Mouse (Mus musculus) heart, embryonic 13.5 days (tissue): ENCODE data around the gene Rdh9. TPM values are rescaled to one million over a fixed set of nuclear protein-coding genes. Genes with fewer than 3 reads are reported as not detected.
"Not testable (repeated sequence)": the region's sequence is repeated elsewhere in the genome, so short reads cannot be mapped to it uniquely, and the experiment has no call there.

Experiments
- ATAC-seq: fragments of 200-750 bp; cut with Nextera tagmentation; 2 replicates; pipeline ENCODE4 v1.8.0; 2017; ENCODE audit warnings: moderate TSS enrichment; ENCODE audit not compliant: insufficient number of reproducible peaks, low FRiP score, low TSS enrichment; ENCODE audit errors: extremely low read depth
- H3K27ac ChIP-seq: fragments of 300-500 bp; sonication (generic); replicated peaks from 2 replicates; pipeline ENCODE4 v1.5.1; 2015; ENCODE audit warnings: moderate library complexity, mild to moderate bottlenecking, inconsistent platforms
- H3K27me3 ChIP-seq: fragments of 300-500 bp; sonication (generic); replicated peaks from 2 replicates; pipeline ENCODE4 v1.6.1; 2015; ENCODE audit warnings: mild to moderate bottlenecking, inconsistent platforms
- H3K36me3 ChIP-seq: fragments of 300-500 bp; sonication (generic); 2 replicates; pipeline ENCODE4 v1.6.1; 2015; ENCODE audit warnings: mild to moderate bottlenecking, inconsistent platforms
- H3K4me1 ChIP-seq: fragments of 300-500 bp; sonication (generic); 2 replicates; pipeline ENCODE4 v1.6.1; 2015; ENCODE audit warnings: inconsistent platforms
- H3K4me2 ChIP-seq: fragments of 300-500 bp; sonication (generic); 2 replicates; pipeline ENCODE4 v1.6.1; 2015; ENCODE audit warnings: inconsistent platforms, mild to moderate bottlenecking, moderate library complexity
- H3K4me3 ChIP-seq: fragments of 300-500 bp; sonication (generic); 2 replicates; pipeline ENCODE4 v1.5.1; 2015; ENCODE audit warnings: moderate library complexity, mild to moderate bottlenecking, inconsistent platforms
- H3K9ac ChIP-seq: fragments of 300-500 bp; sonication (generic); 2 replicates; pipeline ENCODE4 v1.6.1; 2015; ENCODE audit warnings: inconsistent platforms, mild to moderate bottlenecking, moderate library complexity
- H3K9me3 ChIP-seq: fragments of 300-500 bp; sonication (generic); 2 replicates; pipeline ENCODE4 v1.6.1; 2016; ENCODE audit warnings: inconsistent platforms
- WGBS: fragments of 180-500 bp; shearing (Covaris S2); methylation state at CpG from one replicate; pipeline ENCODE4 v1.1.7; 2015; ENCODE audit warnings: mixed read lengths; 5-methylcytosine and 5-hydroxymethylcytosine counted together
- polyA plus RNA-seq: library from polyadenylated mRNA; unstranded; fragments of >200 nt; fragmentation: Nextera tagmentation; extraction: Ambion mirVana; gene quantifications from 2 replicates; pipeline ENCODE4 v1.2.1, GENCODE M21; 2015

The Rdh9 gene
- polyA plus RNA-seq, 1 experiment from 2014 or later, result 0.15 TPM

DNA sequence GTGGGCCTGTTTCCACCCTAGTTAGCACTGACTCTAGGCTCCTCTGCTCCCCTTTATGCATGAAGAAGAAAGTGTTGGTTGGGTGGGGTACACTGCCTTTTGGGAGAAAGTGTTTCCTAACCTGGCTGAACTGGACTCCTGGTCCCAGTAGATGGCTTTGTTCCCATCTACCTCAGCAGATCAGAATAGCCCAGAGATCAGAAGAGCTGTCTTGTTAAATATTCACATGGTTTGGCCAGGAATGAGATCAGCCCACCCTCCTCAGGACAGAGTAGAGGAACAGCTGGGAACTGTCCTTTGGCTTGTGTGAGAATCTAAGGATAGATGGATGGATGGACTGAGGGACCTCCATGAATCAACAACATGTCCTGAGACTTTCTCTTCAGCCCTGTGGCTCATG, 39.7 kb downstream of the Rdh9 start:
- Histone ChIP-seq H3K36me3 (no peaks in the 10 kb centered on the region), H3K9ac (no peak overlapping the region), H3K27ac (no peak overlapping the region), H3K4me3 (no peak overlapping the region), H3K9me3 (peaks cover 12% of the 10 kb centered on the region), H3K27me3 (no peaks in the 10 kb centered on the region), H3K4me1 (no peaks in the 10 kb centered on the region), H3K4me2 (no peak overlapping the region)
- ATAC-seq, result no peak

DNA sequence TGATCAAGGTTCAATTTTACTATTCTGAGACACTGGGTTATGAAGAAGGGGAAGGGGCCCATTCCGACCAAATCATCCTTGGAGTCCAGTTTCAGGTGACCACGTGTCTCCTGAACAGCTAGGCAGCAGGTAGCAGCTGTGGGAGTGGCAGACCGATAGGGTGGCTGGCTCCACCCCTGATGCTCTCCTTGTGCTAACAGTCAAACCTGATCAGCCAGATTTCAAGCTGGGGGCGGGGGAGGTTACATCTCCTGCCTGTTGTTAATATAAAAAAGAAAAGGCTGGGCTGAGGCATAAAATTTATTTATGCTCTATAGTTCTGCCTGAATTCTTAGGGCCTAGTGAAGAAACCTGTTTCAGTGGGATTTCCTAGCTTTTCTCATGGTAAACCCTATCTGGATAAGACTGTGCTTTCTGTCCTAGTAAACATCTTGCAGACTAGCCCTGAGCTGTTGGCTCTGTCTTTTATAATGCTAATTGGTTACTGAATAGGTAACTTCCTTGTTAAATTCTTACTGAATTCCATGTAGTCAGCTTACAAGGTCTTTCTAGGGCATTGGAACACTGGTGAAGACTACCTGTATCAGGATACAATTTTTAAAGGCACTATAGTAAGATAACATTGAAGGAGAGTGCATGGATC, 41.2 kb downstream of the Rdh9 start:
- ATAC-seq, H3K9ac ChIP-seq, H3K36me3 ChIP-seq, H3K4me3 ChIP-seq, H3K27ac ChIP-seq, H3K4me1 ChIP-seq, H3K4me2 ChIP-seq, H3K27me3 ChIP-seq: not testable (repeated sequence)
- H3K9me3 ChIP-seq, result peaks cover 13% of the 10 kb centered on the region
- 62% methylated on average over 4 of the region's 4 CpGs for WGBS

DNA sequence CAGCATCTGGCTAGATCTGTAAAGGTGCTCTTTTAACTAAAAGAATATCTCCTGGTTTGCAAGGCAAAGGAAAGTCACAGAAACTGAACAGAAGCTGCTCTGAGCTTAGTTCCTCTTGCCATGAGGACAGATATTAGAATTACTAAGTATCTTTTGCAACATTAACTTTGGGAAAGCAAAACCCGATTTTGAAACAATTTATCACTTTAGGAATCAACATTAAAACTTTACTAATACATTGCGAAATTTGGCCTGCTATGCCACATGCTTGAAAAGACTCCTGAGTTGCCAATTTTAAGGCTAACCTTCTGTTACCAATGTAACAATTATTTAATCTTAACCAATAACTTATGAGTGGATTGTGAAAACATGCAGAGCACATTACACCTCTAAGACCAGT, 45.6 kb downstream of the Rdh9 start:
- H3K4me2 ChIP-seq, ATAC-seq, H3K27me3 ChIP-seq, H3K27ac ChIP-seq, H3K36me3 ChIP-seq, H3K9ac ChIP-seq, H3K4me1 ChIP-seq, H3K4me3 ChIP-seq: not testable (repeated sequence)
- 74% methylated on average over 2 of the region's 2 CpGs for WGBS
- H3K9me3 ChIP-seq, result peaks cover 13% of the 10 kb centered on the region

DNA sequence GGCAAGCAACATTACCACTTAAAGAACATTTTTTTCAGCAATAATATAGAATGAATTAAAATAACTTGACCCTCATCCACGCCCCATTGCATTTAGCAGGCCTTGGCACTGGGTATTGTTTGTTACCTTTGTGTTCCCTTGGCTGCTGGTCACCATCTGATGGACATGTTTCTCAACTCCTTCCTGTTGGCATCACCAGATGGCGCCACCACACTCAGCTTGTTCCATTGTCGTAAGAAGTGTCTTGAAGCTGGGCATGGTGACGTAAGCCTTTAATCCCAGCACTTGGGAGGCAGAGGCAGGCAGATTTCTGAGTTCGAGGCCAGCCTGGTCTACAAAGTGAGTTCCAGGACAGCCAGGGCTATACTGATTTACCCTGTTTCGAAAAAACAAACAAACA, 49.2 kb downstream of the Rdh9 start:
- no peak overlapping the region for H3K4me3 ChIP-seq
- no peak overlapping the region for H3K9ac ChIP-seq
- H3K27ac ChIP-seq, result no peak overlapping the region
- WGBS, result 74% methylated on average over 6 of the region's 6 CpGs
- no peaks in the 10 kb centered on the region for H3K4me1 ChIP-seq
- no peaks in the 10 kb centered on the region for H3K36me3 ChIP-seq
- peaks cover 4% of the 10 kb centered on the region for H3K9me3 ChIP-seq
- no peak for ATAC-seq
- H3K4me2 ChIP-seq, result no peak overlapping the region
- H3K27me3 ChIP-seq, result no peaks in the 10 kb centered on the region

DNA sequence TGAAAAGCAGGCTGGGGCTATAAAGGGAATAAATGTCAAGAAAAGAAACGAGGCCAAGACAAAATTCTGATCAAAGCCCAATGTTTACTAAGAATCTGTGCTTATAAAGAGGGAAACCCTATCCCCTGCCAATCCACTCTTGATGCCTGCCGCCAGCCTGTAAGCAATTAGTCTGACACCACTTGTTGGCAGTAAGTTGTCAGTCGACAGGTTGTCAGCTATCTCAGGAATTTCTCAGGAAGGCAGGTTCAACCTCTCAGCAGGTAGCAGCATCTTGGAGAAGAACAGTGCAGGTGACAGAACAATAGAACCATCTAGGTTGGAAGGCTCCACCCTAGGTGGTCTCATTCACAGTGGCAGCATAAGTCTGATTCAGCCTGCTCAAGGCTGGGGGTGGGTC, 52.9 kb downstream of the Rdh9 start:
- Histone ChIP-seq H3K36me3 (no peaks in the 10 kb centered on the region), H3K4me1 (no peaks in the 10 kb centered on the region), H3K27ac (no peak overlapping the region), H3K9me3 (peaks cover 2% of the 10 kb centered on the region; the same call in 1 of the 2 replicates), H3K27me3 (no peaks in the 10 kb centered on the region), H3K4me3 (no peak overlapping the region), H3K9ac (no peak overlapping the region), H3K4me2 (no peak overlapping the region)
- WGBS, result 56% methylated on average over 3 of the region's 3 CpGs
- no peak for ATAC-seq

DNA sequence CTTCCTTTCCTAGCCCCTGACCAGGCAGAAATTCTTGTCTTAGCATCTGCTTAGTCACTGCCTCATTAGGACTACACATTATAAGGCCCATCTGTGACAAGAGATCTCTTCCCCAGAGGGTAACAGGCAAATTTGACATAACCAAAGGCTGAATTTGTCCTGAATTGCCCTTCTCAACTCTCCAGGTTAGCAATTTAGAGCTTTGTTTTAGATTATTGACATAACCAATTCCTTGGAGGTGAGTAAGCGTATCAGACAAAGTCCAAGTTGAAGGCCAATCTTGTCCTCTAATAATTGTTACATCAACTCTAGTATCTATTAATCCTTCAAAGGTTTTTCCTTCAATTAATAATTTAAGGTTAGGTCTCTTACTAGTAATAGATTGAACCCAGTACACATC, 58.0 kb downstream of the Rdh9 start:
- not testable (repeated sequence) for H3K4me3 ChIP-seq, H3K4me2 ChIP-seq, H3K9ac ChIP-seq, H3K4me1 ChIP-seq, H3K36me3 ChIP-seq, H3K27ac ChIP-seq, ATAC-seq, H3K27me3 ChIP-seq
- H3K9me3 ChIP-seq, result peaks cover 14% of the 10 kb centered on the region
- WGBS, result 91% methylated on average over 1 of the region's 1 CpGs

DNA sequence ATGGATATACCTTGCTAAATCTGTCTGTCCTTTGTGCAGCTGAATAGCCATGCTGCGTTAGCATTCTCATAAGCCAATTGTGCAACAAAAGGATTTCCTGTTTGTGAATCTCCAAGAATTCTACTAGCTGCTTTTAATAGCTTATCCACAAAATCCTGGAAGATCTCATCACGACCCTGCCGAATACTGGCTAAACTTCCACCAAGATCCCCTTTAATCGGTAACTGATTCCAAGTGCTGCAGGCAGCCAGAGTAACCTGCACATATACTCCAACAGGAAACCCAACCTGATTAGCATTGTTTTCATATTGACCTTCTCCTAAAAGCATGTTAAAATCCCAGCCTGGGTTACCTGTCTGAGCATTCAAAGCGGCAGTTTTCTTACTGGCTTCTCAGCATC, 59.1 kb downstream of the Rdh9 start:
- ATAC-seq, result no peak
- 68% methylated on average over 5 of the region's 5 CpGs for WGBS
- H3K4me3 ChIP-seq, result no peak overlapping the region

DNA sequence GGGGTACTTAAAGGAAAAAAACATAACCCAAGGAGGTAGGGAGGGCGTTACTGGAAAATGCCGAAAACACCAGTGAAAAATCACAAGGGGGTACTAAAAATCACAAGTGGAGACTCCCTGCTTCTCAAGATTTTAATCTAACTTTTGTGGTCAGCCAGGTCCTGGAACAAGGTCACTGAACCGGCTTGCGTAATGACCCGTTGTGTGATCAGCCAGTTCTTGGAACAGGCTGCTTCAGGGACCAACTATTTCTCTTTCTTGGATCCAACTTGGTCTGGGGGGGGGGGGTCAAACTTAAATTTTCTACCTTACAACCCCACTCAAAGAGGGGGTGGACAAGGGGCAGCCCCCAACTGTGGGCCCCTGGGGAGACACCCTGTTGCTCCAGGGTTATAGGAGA, 61.6 kb downstream of the Rdh9 start:
- not testable (repeated sequence) for H3K27ac ChIP-seq, H3K36me3 ChIP-seq, H3K4me1 ChIP-seq, ATAC-seq, H3K27me3 ChIP-seq, H3K4me3 ChIP-seq, H3K4me2 ChIP-seq, H3K9ac ChIP-seq
- peaks cover 21% of the 10 kb centered on the region for H3K9me3 ChIP-seq
- 91% methylated on average over 5 of the region's 5 CpGs for WGBS

More for the DNA sequence above, 59.1 kb downstream of the Rdh9 start:
- H3K36me3 ChIP-seq, result no peaks in the 10 kb centered on the region
- H3K9ac ChIP-seq, result no peak overlapping the region
- H3K27me3 ChIP-seq, result no peaks in the 10 kb centered on the region
- H3K4me2 ChIP-seq, result no peak overlapping the region
- H3K9me3 ChIP-seq, result peaks cover 22% of the 10 kb centered on the region
- H3K4me1 ChIP-seq, result no peaks in the 10 kb centered on the region
- H3K27ac ChIP-seq, result no peak overlapping the region

DNA sequence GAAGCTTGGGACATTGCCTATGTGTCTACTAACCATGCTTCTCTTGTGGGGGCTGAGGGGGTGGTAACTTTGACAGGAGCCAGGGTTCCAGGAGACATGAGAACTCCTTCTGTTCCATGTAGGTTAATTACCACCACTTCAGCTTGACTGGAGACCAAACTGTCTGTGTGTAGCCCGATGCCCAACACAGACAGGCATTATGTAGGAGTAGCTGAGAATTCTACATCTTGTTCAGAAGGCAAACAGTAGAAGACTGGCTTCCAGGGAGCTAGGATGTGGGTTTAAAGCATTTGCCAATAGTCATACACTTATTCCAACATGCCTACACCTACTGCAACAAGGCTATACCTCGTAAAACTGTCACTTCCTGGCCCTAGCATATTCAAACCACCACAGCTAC, 62.4 kb downstream of the Rdh9 start:
- H3K9ac ChIP-seq, result no peak overlapping the region
- no peaks in the 10 kb centered on the region for H3K27me3 ChIP-seq
- no peak overlapping the region for H3K27ac ChIP-seq
- H3K9me3 ChIP-seq, result peaks cover 19% of the 10 kb centered on the region
- H3K4me1 ChIP-seq, result no peaks in the 10 kb centered on the region
- no peak for ATAC-seq
- H3K4me3 ChIP-seq, result no peak overlapping the region
- WGBS, result 70% methylated on average over 2 of the region's 2 CpGs
- H3K36me3 ChIP-seq, result no peaks in the 10 kb centered on the region
- no peak overlapping the region for H3K4me2 ChIP-seq

DNA sequence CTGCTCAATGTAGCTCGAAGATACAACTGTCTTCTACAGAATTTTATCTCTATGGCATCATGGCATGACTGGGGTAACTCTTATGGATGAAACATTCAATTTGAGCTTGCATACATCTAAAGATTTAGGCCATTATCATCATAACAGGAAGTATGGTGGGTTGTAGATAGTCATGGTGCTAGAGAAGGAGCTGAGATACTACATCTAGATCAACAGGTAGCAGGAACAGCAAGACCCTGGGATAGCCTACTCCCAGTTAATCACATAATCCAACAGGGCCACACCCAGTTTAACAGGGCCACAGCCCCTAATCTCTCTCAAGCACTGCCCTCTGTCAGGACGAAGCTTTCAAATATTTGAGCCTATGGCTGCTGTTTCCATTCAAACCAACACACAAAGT, 64.6 kb downstream of the Rdh9 start:
- 58% methylated on average over 2 of the region's 2 CpGs for WGBS
- Histone ChIP-seq H3K36me3 (no peaks in the 10 kb centered on the region), H3K9ac (no peak overlapping the region), H3K27ac (no peak overlapping the region), H3K4me2 (no peak overlapping the region), H3K4me3 (no peak overlapping the region), H3K9me3 (peaks cover 19% of the 10 kb centered on the region), H3K27me3 (no peaks in the 10 kb centered on the region), H3K4me1 (no peaks in the 10 kb centered on the region)
- ATAC-seq, result no peak
